ENCODE assay signal across 27 mouse cellular contexts in genomic region chr14:74898939-74899338, GRCm38 (mm10). TPM values are rescaled to one million over a fixed set of nuclear protein-coding genes. Genes with fewer than 3 reads are reported as not detected.
DNase-seq lines count a peak whose midpoint lies in the region; ATAC-seq and TF ChIP-seq lines count a peak whose summit lies in the region.
"Had no signal": no experiment of that assay in that cellular context is flagged by ENCODE, and none has a peak within 500 bp of the region (broad histone marks: within the 10 kb centered on the region; RNA-seq: fewer than 3 reads in every experiment).

No protein-coding gene starts in this region.

- DNase-seq in adrenal gland, adult 2 months, result peak; percentile 48
- DNase-seq in adrenal gland, postnatal 25 days, result no peak
- DNase-seq in heart, adult 2 months, result no peak
- no peak for DNase-seq in heart, adult 9 months (ENCODE audit: low spot score in 2 of 2)
- no peak for DNase-seq in heart, adult 18-20 months
- DNase-seq in adipocyte (ENCODE audit: low spot score), result peak; percentile 62
- DNase-seq in left cerebral cortex, postnatal 10 days (ENCODE audit: extremely low spot score in 1 of 2, low spot score in 2 of 2), result no peak
- DNase-seq: cerebellum, adult 8-10 months; cerebellum, postnatal 25 days; gastrocnemius, postnatal 25 days; kidney, adult 8-10 months; lung, embryonic 14.5 days; lung, postnatal 14 days; right cerebral cortex, postnatal 25 days; thymus, postnatal 14 days had no signal

- WGBS in heart, adult 2 months, result 48% methylated on average over 5 of the region's 5 CpGs
- WGBS in heart, embryonic 16.5 days, result 62% methylated on average over 5 of the region's 5 CpGs

- peak overlapping the region; percentile 78 for H3K27ac ChIP-seq in heart, adult 2 months
- H3K27ac ChIP-seq in heart, embryonic 16.5 days (ENCODE audit: low read length), result peak overlapping the region; percentile 47
- H3K27ac ChIP-seq: embryonic facial prominence, embryonic 10.5 days; embryonic facial prominence, embryonic 15.5 days; forebrain, embryonic 12.5 days; hindbrain, embryonic 12.5 days; hindbrain, postnatal 0 days; intestine, embryonic 15.5 days; kidney, postnatal 0 days; limb, embryonic 12.5 days; liver, embryonic 15.5 days; midbrain, embryonic 15.5 days had no signal

- intact Hi-C loops in heart, adult 2 months (cut with DNase I), result no loop called here
- intact Hi-C loops in left cerebral cortex, postnatal 10 days (cut with DNase I), result no loop called here

- H3K27me3 ChIP-seq in heart, adult 2 months (ENCODE audit: control insufficient read depth, insufficient read depth, low read length), result no peaks in the 10 kb centered on the region
- H3K27me3 ChIP-seq in heart, embryonic 16.5 days (ENCODE audit: control insufficient read depth, insufficient read depth, low read length), result no peaks in the 10 kb centered on the region
- H3K27me3 ChIP-seq: embryonic facial prominence, embryonic 15.5 days; forebrain, embryonic 12.5 days; hindbrain, embryonic 12.5 days; intestine, embryonic 15.5 days; limb, embryonic 12.5 days; liver, embryonic 15.5 days; midbrain, embryonic 15.5 days had no signal

- H3K36me3 ChIP-seq in heart, adult 2 months (ENCODE audit: control insufficient read depth, insufficient read depth, low read length), result peaks cover 24% of the 10 kb centered on the region
- H3K36me3 ChIP-seq in heart, embryonic 16.5 days (ENCODE audit: control insufficient read depth, insufficient read depth), result no peaks in the 10 kb centered on the region
- H3K36me3 ChIP-seq: embryonic facial prominence, embryonic 10.5 days; embryonic facial prominence, embryonic 15.5 days; forebrain, embryonic 12.5 days; G1E; hindbrain, embryonic 12.5 days; intestine, embryonic 15.5 days; limb, embryonic 12.5 days; liver, embryonic 15.5 days; midbrain, embryonic 15.5 days had no signal

- no peak for ATAC-seq in heart, embryonic 16.5 days (replicated peaks; ENCODE audit: extremely low read depth, insufficient read depth, low FRiP score)
- ATAC-seq: hindbrain, postnatal 0 days; intestine, embryonic 15.5 days; midbrain, embryonic 15.5 days had no signal

- peaks cover 30% of the 10 kb centered on the region for H3K4me1 ChIP-seq in heart, adult 2 months (ENCODE audit: control insufficient read depth, insufficient read depth, low read length)
- peaks cover 34% of the 10 kb centered on the region for H3K4me1 ChIP-seq in heart, embryonic 16.5 days (ENCODE audit: control insufficient read depth, insufficient read depth, low read length)
- H3K4me1 ChIP-seq: limb, embryonic 12.5 days had no signal

- no peaks in the 10 kb centered on the region for H3K9me3 ChIP-seq in heart, embryonic 16.5 days (replicated peaks; ENCODE audit: control insufficient read depth, low read length)
- H3K9me3 ChIP-seq: embryonic facial prominence, embryonic 10.5 days; embryonic facial prominence, embryonic 15.5 days; forebrain, embryonic 12.5 days; G1E; hindbrain, embryonic 12.5 days; intestine, embryonic 15.5 days; limb, embryonic 12.5 days; liver, embryonic 15.5 days; midbrain, embryonic 15.5 days had no signal

- 0 out of 2 replicates have a peak overlapping the region, but pooled peaks have one; percentile 9 for H3K9ac ChIP-seq in heart, adult 2 months (ENCODE audit: low read depth, low read length)
- H3K9ac ChIP-seq in heart, embryonic 16.5 days (ENCODE audit: low read length), result 0 out of 2 replicates have a peak overlapping the region, but pooled peaks have one; percentile 25
- H3K9ac ChIP-seq: embryonic facial prominence, embryonic 15.5 days; forebrain, embryonic 12.5 days; hindbrain, embryonic 12.5 days; intestine, embryonic 15.5 days; limb, embryonic 12.5 days; liver, embryonic 15.5 days; lung, embryonic 14.5 days; midbrain, embryonic 15.5 days had no signal

- no peak for TF ChIP-seq CTCF in heart, adult 2 months (IDR thresholded peaks at IDR 0.05)

- no peaks in the 10 kb centered on the region; the same call in 1 of the 2 replicates for H3K79me2 ChIP-seq in heart, adult 2 months (replicated peaks; ENCODE audit: control insufficient read depth, insufficient read depth, low read length)

- H3K4me3 ChIP-seq in heart, adult 2 months, result no peak overlapping the region
- no peak overlapping the region for H3K4me3 ChIP-seq in heart, embryonic 16.5 days (ENCODE audit: low read length)
- H3K4me3 ChIP-seq: embryonic facial prominence, embryonic 10.5 days; embryonic facial prominence, embryonic 15.5 days; forebrain, embryonic 12.5 days; hindbrain, embryonic 12.5 days; intestine, embryonic 15.5 days; limb, embryonic 12.5 days; liver, embryonic 15.5 days; midbrain, embryonic 15.5 days had no signal

- H3K4me2 ChIP-seq in heart, embryonic 16.5 days (ENCODE audit: low read depth, low read length), result no peak overlapping the region
- H3K4me2 ChIP-seq: embryonic facial prominence, embryonic 15.5 days; forebrain, embryonic 12.5 days; hindbrain, embryonic 12.5 days; intestine, embryonic 15.5 days; limb, embryonic 12.5 days; liver, embryonic 15.5 days; lung, embryonic 14.5 days; midbrain, embryonic 15.5 days had no signal

- no peak for TF ChIP-seq EP300 in heart, adult 2 months (IDR thresholded peaks at IDR 0.05; ENCODE audit: insufficient read depth, low read depth, low read length)

- no peak for TF ChIP-seq POLR2A in heart, adult 2 months (IDR thresholded peaks at IDR 0.05; ENCODE audit: insufficient read depth, low read depth, low read length)

RNA-seq across cellular contexts. Expression of gene Lrch1, which starts 48.7 kb away (rescaled TPM):
- total RNA-seq in adrenal gland, adult 2 months (2021), result 10 to 100 TPM; 10.8 to 15.0 TPM
- 4.7 and 5.3 TPM in 2 replicates for polyA plus RNA-seq in adrenal gland, adult 2 months (2012; rRNA removed)
- total RNA-seq in adrenal gland, postnatal 25 days (2021), result 11.7 and 20.5 TPM in 2 replicates
- 10 to 100 TPM; 14.8 to 17.1 TPM for total RNA-seq in heart, adult 2 months (2021)
- 7.5 and 10.7 TPM in 2 replicates for polyA plus RNA-seq in heart, adult 2 months (2012; rRNA removed)
- polyA plus RNA-seq in heart, embryonic 16.5 days (2015; fragmentation: Nextera tagmentation; extraction: Ambion mirVana), result 12.4 and 12.5 TPM in 2 replicates
- total RNA-seq in heart, adult 18-20 months (2021), result 10 to 100 TPM; 11.8 to 14.3 TPM
- 10 to 100 TPM; 28.6 to 52.3 TPM for total RNA-seq in left cerebral cortex, postnatal 10 days (2021)
- polyA plus RNA-seq: G1E had no signal

Comparison
In these comparisons a context has a peak if more than half of its experiments do, and no peak if none do; other contexts are left out.
1. DNase-seq: peak in adrenal gland, adult 2 months (single experiment) and adipocyte (single experiment); none in adrenal gland, postnatal 25 days (single experiment), heart, adult 2 months (0 of 2), heart, adult 9 months (0 of 2), heart, adult 18-20 months (0 of 2) and left cerebral cortex, postnatal 10 days (0 of 2).